Mouse (Mus musculus): Measurements from ENCODE around the gene Cyyr1. TPM values are rescaled to one million over a fixed set of nuclear protein-coding genes. Genes with fewer than 3 reads are reported as not detected.

Cyyr1 gene
- polyA plus RNA-seq, 1 experiment from 2014 or later, result 6.1 TPM

DNA sequence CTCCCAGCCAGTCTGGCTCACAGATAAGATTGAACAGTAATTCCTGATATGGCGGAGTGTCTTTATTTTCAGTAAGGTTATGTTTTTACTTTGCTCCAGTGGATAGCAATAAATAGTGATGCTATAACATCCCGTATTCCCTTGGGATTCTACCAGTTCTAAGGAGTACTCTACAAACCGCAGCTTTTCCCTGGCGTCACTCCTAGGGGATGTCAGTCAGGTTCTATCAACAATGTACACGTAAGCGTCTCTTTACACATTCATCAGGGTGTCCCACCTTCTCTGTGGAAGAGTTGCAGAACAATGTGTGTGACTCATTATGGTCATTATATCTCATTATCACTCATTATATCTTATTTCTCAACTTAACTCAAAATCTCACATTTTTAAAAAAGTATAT lies 12.2 kb downstream of the Cyyr1 start:
- H3K4me3 ChIP-seq (ENCODE audit: low read length), result no peak overlapping the region
- peak overlapping the region; percentile 43; the same call in 1 of the 2 replicates for H3K27ac ChIP-seq (ENCODE audit: low read length)
- no peaks in the 10 kb centered on the region for H3K36me3 ChIP-seq (ENCODE audit: control insufficient read depth, insufficient read depth)
- H3K9me3 ChIP-seq (replicated peaks; ENCODE audit: control insufficient read depth, low read length), result no peaks in the 10 kb centered on the region
- H3K27me3 ChIP-seq (ENCODE audit: control insufficient read depth, insufficient read depth, low read length), result no peaks in the 10 kb centered on the region
- H3K4me2 ChIP-seq (ENCODE audit: low read depth, low read length), result no peak overlapping the region
- H3K4me1 ChIP-seq (ENCODE audit: control insufficient read depth, insufficient read depth, low read length), result no peaks in the 10 kb centered on the region
- 82% methylated on average over 6 of the region's 6 CpGs for WGBS
- no peak overlapping the region for H3K9ac ChIP-seq (ENCODE audit: low read length)
- ATAC-seq (replicated peaks; ENCODE audit: extremely low read depth, insufficient read depth, low FRiP score), result no peak

- Histone ChIP-seq H3K4me3 (ENCODE audit: low read length) (no peak overlapping the region), H3K36me3 (ENCODE audit: control insufficient read depth, insufficient read depth) (no peaks in the 10 kb centered on the region), H3K27ac (ENCODE audit: low read length) (no peak overlapping the region), H3K9ac (ENCODE audit: low read length) (no peak overlapping the region), H3K27me3 (ENCODE audit: control insufficient read depth, insufficient read depth, low read length) (no peaks in the 10 kb centered on the region), H3K9me3 (replicated peaks; ENCODE audit: control insufficient read depth, low read length) (no peaks in the 10 kb centered on the region), H3K4me2 (ENCODE audit: low read depth, low read length) (no peak overlapping the region), H3K4me1 (ENCODE audit: control insufficient read depth, insufficient read depth, low read length) (no peaks in the 10 kb centered on the region)
- 67% methylated on average over 5 of the region's 5 CpGs for WGBS
- no peak for ATAC-seq (replicated peaks; ENCODE audit: extremely low read depth, insufficient read depth, low FRiP score)
Measured at GRCm38 (mm10) chr16:85538367-85538766, 14.8 kb downstream of the Cyyr1 start.

GRCm38 (mm10) chr16:85536075-85536474 lies 17.1 kb downstream of the Cyyr1 start:
- Histone ChIP-seq H3K9me3 (replicated peaks; ENCODE audit: control insufficient read depth, low read length) (no peaks in the 10 kb centered on the region), H3K4me3 (ENCODE audit: low read length) (no peak overlapping the region), H3K36me3 (ENCODE audit: control insufficient read depth, insufficient read depth) (no peaks in the 10 kb centered on the region), H3K27me3 (ENCODE audit: control insufficient read depth, insufficient read depth, low read length) (no peaks in the 10 kb centered on the region), H3K9ac (ENCODE audit: low read length) (no peak overlapping the region), H3K4me1 (ENCODE audit: control insufficient read depth, insufficient read depth, low read length) (no peaks in the 10 kb centered on the region), H3K27ac (ENCODE audit: low read length) (no peak overlapping the region), H3K4me2 (ENCODE audit: low read depth, low read length) (no peak overlapping the region)
- 76% methylated on average over 8 of the region's 8 CpGs for WGBS
- ATAC-seq (replicated peaks; ENCODE audit: extremely low read depth, insufficient read depth, low FRiP score), result no peak

DNA sequence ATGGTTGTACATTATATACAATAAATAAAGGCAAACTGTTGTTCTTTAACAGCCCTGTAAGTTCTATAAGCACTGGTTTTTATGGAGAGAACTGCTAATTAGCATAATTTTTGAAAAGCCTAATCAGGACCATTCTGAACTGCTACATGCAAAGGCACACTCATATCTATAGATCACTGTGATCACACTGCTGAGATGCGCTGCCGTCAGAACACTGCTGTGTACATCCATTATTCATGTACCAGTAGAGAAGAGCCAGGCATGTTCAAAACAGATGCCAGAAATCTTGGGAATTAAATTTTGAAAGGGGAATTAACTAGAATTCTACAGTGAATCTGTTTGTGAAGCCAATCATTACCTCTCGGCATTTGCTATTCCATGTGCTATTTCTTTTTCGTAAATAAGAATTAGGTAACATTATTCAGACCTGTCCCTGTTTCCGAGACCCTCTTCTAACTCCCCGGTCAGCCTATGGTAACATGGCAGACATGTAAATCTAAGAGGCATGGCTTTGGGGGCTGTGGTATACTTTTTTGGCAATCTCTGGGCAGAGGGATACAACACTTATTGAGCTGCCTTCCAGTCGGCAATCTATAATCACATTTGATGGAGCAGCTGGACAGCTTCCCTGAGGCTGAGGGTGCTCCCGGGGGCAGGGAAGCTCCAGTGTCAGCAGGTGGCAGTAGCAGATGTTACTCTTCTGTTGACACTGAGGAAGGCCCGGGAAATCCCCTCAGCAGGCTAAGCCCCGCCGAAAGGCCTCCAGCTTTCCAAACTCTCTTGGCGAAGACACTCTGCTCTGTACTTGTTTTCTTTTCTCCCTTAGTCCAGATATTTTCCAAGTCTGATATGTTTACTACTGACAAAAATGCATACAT lies 25.2 kb downstream of the Cyyr1 start:
- ATAC-seq (replicated peaks; ENCODE audit: extremely low read depth, insufficient read depth, low FRiP score), result no peak
- 52% methylated on average over 12 of the region's 12 CpGs for WGBS
- no peaks in the 10 kb centered on the region for H3K9me3 ChIP-seq (replicated peaks; ENCODE audit: control insufficient read depth, low read length)

GRCm38 (mm10) chr16:85524589-85524988 lies 28.6 kb downstream of the Cyyr1 start:
- no peaks in the 10 kb centered on the region for H3K4me1 ChIP-seq (ENCODE audit: control insufficient read depth, insufficient read depth, low read length)
- WGBS, result 78% methylated on average over 8 of the region's 8 CpGs

More for the DNA sequence above, 25.2 kb downstream of the Cyyr1 start:
- no peaks in the 10 kb centered on the region for H3K36me3 ChIP-seq (ENCODE audit: control insufficient read depth, insufficient read depth)
- no peaks in the 10 kb centered on the region for H3K27me3 ChIP-seq (ENCODE audit: control insufficient read depth, insufficient read depth, low read length)
- no peaks in the 10 kb centered on the region for H3K4me1 ChIP-seq (ENCODE audit: control insufficient read depth, insufficient read depth, low read length)
- H3K27ac ChIP-seq (ENCODE audit: low read length), result no peak overlapping the region
- no peak overlapping the region for H3K4me3 ChIP-seq (ENCODE audit: low read length)
- no peak overlapping the region for H3K9ac ChIP-seq (ENCODE audit: low read length)
- H3K4me2 ChIP-seq (ENCODE audit: low read depth, low read length), result no peak overlapping the region

DNA sequence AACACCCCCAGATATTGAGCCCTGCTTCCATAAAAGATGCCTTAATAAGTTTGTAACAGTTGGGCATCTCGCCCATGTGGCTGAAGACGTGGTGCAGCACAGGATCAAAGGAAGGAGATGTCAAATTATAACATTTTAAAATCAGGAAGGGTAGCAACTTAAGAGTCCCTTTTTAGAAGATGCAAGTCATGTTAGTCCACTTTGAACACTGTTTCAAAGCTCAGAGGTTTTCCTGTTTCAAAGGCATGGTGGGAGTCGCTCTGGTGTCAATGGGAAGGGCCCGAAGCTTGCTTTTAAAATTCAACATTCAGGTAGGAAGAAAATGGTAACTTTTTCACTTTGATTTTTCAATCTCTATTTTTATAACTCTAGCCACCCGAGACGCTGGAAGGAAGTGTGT lies 45.9 kb downstream of the Cyyr1 start:
- no peak for ATAC-seq (replicated peaks; ENCODE audit: extremely low read depth, insufficient read depth, low FRiP score)
- Histone ChIP-seq H3K4me1 (ENCODE audit: control insufficient read depth, insufficient read depth, low read length) (no peaks in the 10 kb centered on the region), H3K9ac (ENCODE audit: low read length) (no peak overlapping the region), H3K27ac (ENCODE audit: low read length) (no peak overlapping the region), H3K4me2 (ENCODE audit: low read depth, low read length) (no peak overlapping the region), H3K4me3 (ENCODE audit: low read length) (no peak overlapping the region), H3K27me3 (ENCODE audit: control insufficient read depth, insufficient read depth, low read length) (no peaks in the 10 kb centered on the region), H3K9me3 (replicated peaks; ENCODE audit: control insufficient read depth, low read length) (no peaks in the 10 kb centered on the region), H3K36me3 (ENCODE audit: control insufficient read depth, insufficient read depth) (no peaks in the 10 kb centered on the region)
- WGBS, result 84% methylated on average over 6 of the region's 6 CpGs

More at GRCm38 (mm10) chr16:85524589-85524988, 28.6 kb downstream of the Cyyr1 start:
- H3K4me3 ChIP-seq (ENCODE audit: low read length), result no peak overlapping the region
- H3K9me3 ChIP-seq (replicated peaks; ENCODE audit: control insufficient read depth, low read length), result no peaks in the 10 kb centered on the region
- no peak overlapping the region for H3K9ac ChIP-seq (ENCODE audit: low read length)
- no peaks in the 10 kb centered on the region for H3K27me3 ChIP-seq (ENCODE audit: control insufficient read depth, insufficient read depth, low read length)
- no peak overlapping the region for H3K27ac ChIP-seq (ENCODE audit: low read length)
- ATAC-seq (replicated peaks; ENCODE audit: extremely low read depth, insufficient read depth, low FRiP score), result no peak
- no peak overlapping the region for H3K4me2 ChIP-seq (ENCODE audit: low read depth, low read length)
- H3K36me3 ChIP-seq (ENCODE audit: control insufficient read depth, insufficient read depth), result no peaks in the 10 kb centered on the region

- 72% methylated on average over 3 of the region's 3 CpGs for WGBS
- H3K4me3 ChIP-seq (ENCODE audit: low read length), result no peak overlapping the region
- no peak overlapping the region for H3K27ac ChIP-seq (ENCODE audit: low read length)
- H3K4me1 ChIP-seq (ENCODE audit: control insufficient read depth, insufficient read depth, low read length), result no peaks in the 10 kb centered on the region
- H3K9ac ChIP-seq (ENCODE audit: low read length), result no peak overlapping the region
- no peak for ATAC-seq (replicated peaks; ENCODE audit: extremely low read depth, insufficient read depth, low FRiP score)
- no peak overlapping the region for H3K4me2 ChIP-seq (ENCODE audit: low read depth, low read length)
- H3K27me3 ChIP-seq (ENCODE audit: control insufficient read depth, insufficient read depth, low read length), result no peaks in the 10 kb centered on the region
- no peaks in the 10 kb centered on the region for H3K9me3 ChIP-seq (replicated peaks; ENCODE audit: control insufficient read depth, low read length)
- H3K36me3 ChIP-seq (ENCODE audit: control insufficient read depth, insufficient read depth), result no peaks in the 10 kb centered on the region
Measured at GRCm38 (mm10) chr16:85505108-85505507, 48.1 kb downstream of the Cyyr1 start.

DNA sequence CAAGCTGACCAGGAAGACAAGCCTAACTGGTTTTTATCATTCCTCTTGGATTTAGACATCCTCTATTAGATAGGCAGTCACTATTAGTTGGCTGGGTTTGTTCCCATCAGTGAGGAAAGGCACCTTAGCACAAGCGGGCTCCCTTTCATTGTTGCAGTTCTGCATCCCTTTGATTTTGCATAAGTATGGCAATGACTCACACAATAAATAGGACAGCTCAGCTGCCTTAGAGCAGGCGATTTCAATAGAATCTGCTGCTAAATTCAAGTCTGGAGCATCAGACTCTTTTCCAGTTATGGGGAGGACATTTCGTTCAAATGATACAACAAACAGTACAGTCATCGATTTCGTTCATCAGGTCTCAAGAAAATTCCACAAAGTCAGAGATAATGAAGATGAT lies 49.8 kb downstream of the Cyyr1 start:
- no peaks in the 10 kb centered on the region for H3K27me3 ChIP-seq (ENCODE audit: control insufficient read depth, insufficient read depth, low read length)
- no peaks in the 10 kb centered on the region for H3K36me3 ChIP-seq (ENCODE audit: control insufficient read depth, insufficient read depth)
- no peak overlapping the region for H3K9ac ChIP-seq (ENCODE audit: low read length)
- no peaks in the 10 kb centered on the region for H3K4me1 ChIP-seq (ENCODE audit: control insufficient read depth, insufficient read depth, low read length)
- no peak overlapping the region for H3K4me3 ChIP-seq (ENCODE audit: low read length)
- H3K4me2 ChIP-seq (ENCODE audit: low read depth, low read length), result no peak overlapping the region
- ATAC-seq (replicated peaks; ENCODE audit: extremely low read depth, insufficient read depth, low FRiP score), result no peak
- H3K9me3 ChIP-seq (replicated peaks; ENCODE audit: control insufficient read depth, low read length), result no peaks in the 10 kb centered on the region
- no peak overlapping the region for H3K27ac ChIP-seq (ENCODE audit: low read length)
- WGBS, result 72% methylated on average over 5 of the region's 5 CpGs

- H3K27me3 ChIP-seq (ENCODE audit: control insufficient read depth, insufficient read depth, low read length), result no peaks in the 10 kb centered on the region
- no peak overlapping the region for H3K9ac ChIP-seq (ENCODE audit: low read length)
- H3K4me2 ChIP-seq (ENCODE audit: low read depth, low read length), result no peak overlapping the region
- no peaks in the 10 kb centered on the region for H3K4me1 ChIP-seq (ENCODE audit: control insufficient read depth, insufficient read depth, low read length)
- ATAC-seq (replicated peaks; ENCODE audit: extremely low read depth, insufficient read depth, low FRiP score), result no peak
- 84% methylated on average over 2 of the region's 2 CpGs for WGBS
- H3K4me3 ChIP-seq (ENCODE audit: low read length), result no peak overlapping the region
- no peaks in the 10 kb centered on the region for H3K9me3 ChIP-seq (replicated peaks; ENCODE audit: control insufficient read depth, low read length)
- H3K36me3 ChIP-seq (ENCODE audit: control insufficient read depth, insufficient read depth), result no peaks in the 10 kb centered on the region
- no peak overlapping the region for H3K27ac ChIP-seq (ENCODE audit: low read length)
Measured at GRCm38 (mm10) chr16:85495837-85496236, 57.4 kb downstream of the Cyyr1 start.
